Mouse (Mus musculus) left cerebral cortex, adult 18-20 months (tissue): ENCODE results near the gene Gm960. TPM values are rescaled to one million over a fixed set of nuclear protein-coding genes. Genes with fewer than 3 reads are reported as not detected.

Experiments
- DNase-seq, 2 experiments: peaks; one replicate each; pipeline ENCODE4 v3.0.0; 2021 to 2022; ENCODE audit warnings: low spot score in 2 of 2, mixed read lengths in 1 of 2
- total RNA-seq, 2 experiments: library from RNA; stranded (reverse); gene quantifications; 2 replicates each; pipeline ENCODE4 v1.2.3; 2021

Gene Gm960
- total RNA-seq, 2 experiments from 2014 or later: 1.1 to 1.8 TPM

GRCm38 (mm10) chr19:4712156-4712780 is 13.8 kb upstream of the Gm960 start:
- no peak for DNase-seq

- DNase-seq: no peak
Measured at GRCm38 (mm10) chr19:4711601-4712155, 13.2 kb upstream of the Gm960 start.

- DNase-seq: peak; percentile 81 to 88
Measured at GRCm38 (mm10) chr19:4711098-4711600, 12.7 kb upstream of the Gm960 start, which contains the start of gene Sptbn2. Gene Sptbn2 (plus strand): TSS chr19:4711167.

GRCm38 (mm10) chr19:4708765-4709164 is 10.3 kb upstream of the Gm960 start:
- DNase-seq: no peak

- DNase-seq: no peak
Measured at GRCm38 (mm10) chr19:4701221-4701620, 2.8 kb upstream of the Gm960 start.

GRCm38 (mm10) chr19:4700656-4701055 is 2.2 kb upstream of the Gm960 start:
- no peak for DNase-seq

GRCm38 (mm10) chr19:4699821-4700220 is 1.4 kb upstream of the Gm960 start:
- no peak for DNase-seq

GRCm38 (mm10) chr19:4698856-4699255 is 388 bp upstream of the Gm960 start:
- DNase-seq: peak in 1 of 2 experiments; percentile 61

GRCm38 (mm10) chr19:4697721-4698120 is 747 bp downstream of the Gm960 start:
- DNase-seq: no peak

GRCm38 (mm10) chr19:4697121-4697520 is 1.3 kb downstream of the Gm960 start:
- DNase-seq: peak in 1 of 2 experiments; percentile 35

GRCm38 (mm10) chr19:4694346-4694745 is 4.1 kb downstream of the Gm960 start:
- DNase-seq: no peak

- no peak for DNase-seq
Measured at GRCm38 (mm10) chr19:4672401-4672800, 26.1 kb downstream of the Gm960 start.

- no peak for DNase-seq
Measured at GRCm38 (mm10) chr19:4670776-4671175, 27.7 kb downstream of the Gm960 start.

GRCm38 (mm10) chr19:4666815-4667214 is 31.7 kb downstream of the Gm960 start:
- DNase-seq: no peak

GRCm38 (mm10) chr19:4658156-4658555 is 40.3 kb downstream of the Gm960 start:
- DNase-seq: no peak

- peak; percentile 63 to 80 for DNase-seq
Measured at GRCm38 (mm10) chr19:4646917-4647492, 51.5 kb downstream of the Gm960 start.

GRCm38 (mm10) chr19:4644271-4644670 is 54.2 kb downstream of the Gm960 start:
- DNase-seq: peak; percentile 77 to 78

- no peak for DNase-seq
Measured at GRCm38 (mm10) chr19:4635986-4636385, 62.5 kb downstream of the Gm960 start.

GRCm38 (mm10) chr19:4628819-4629218 is 69.6 kb downstream of the Gm960 start:
- DNase-seq: peak; percentile 76

GRCm38 (mm10) chr19:4625829-4626535 is 72.5 kb downstream of the Gm960 start:
- no peak for DNase-seq

- DNase-seq: peak; percentile 89 to 92
Measured at GRCm38 (mm10) chr19:4625179-4625828, 73.2 kb downstream of the Gm960 start, which contains the start of gene Rce1. Gene Rce1 (minus strand): TSS chr19:4625641.
